Mouse (Mus musculus) bone marrow, adult 2 months (tissue): ENCODE data around the gene Zkscan17.

Experiments used
- CTCF ChIP-seq: fragments of 200-500 bp; IDR thresholded peaks from 2 replicates; pipeline ENCODE4 v1.5.1; 2011; ENCODE audit warnings: low read length, control low read depth; ENCODE audit not compliant: control insufficient read depth, insufficient read depth
- POLR2A ChIP-seq: fragments of 200-500 bp; IDR thresholded peaks from 2 replicates; pipeline ENCODE4 v1.6.1; 2011; ENCODE audit warnings: low read depth, mild to moderate bottlenecking, control low read depth, low read length, borderline replicate concordance; ENCODE audit not compliant: control insufficient read depth

DNA sequence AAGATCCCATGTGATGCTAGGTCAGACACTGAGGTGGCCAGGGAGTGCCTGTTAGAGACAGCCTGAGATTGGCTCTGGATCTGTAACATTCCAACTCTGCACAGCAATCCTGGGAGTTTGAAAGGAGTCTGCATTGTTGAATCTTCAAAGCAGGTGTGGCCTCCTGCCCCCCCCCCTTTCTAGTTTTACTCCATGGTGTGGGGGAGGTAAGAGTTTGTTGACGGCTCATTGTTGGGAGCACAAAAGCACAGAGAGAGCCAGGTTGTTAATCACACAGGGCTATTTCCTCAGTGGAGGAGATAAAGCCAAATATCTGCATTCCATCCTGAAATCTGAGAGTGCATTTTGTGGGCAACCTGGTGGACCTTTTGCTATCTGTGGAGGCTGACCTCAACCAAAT lies 15.0 kb downstream of the Zkscan17 start:
- no peak for TF ChIP-seq CTCF
- TF ChIP-seq POLR2A = no peak
